Mouse (Mus musculus) cerebellum, postnatal 36 days (tissue): Measurements from ENCODE around the gene Fbxl7.

Experiments used
- DNase-seq, 2 experiments: peaks; one replicate each; pipeline ENCODE4 v3.0.0; 2021 to 2022; ENCODE audit warnings: mixed read lengths in 2 of 2

Gene Fbxl7

DNA sequence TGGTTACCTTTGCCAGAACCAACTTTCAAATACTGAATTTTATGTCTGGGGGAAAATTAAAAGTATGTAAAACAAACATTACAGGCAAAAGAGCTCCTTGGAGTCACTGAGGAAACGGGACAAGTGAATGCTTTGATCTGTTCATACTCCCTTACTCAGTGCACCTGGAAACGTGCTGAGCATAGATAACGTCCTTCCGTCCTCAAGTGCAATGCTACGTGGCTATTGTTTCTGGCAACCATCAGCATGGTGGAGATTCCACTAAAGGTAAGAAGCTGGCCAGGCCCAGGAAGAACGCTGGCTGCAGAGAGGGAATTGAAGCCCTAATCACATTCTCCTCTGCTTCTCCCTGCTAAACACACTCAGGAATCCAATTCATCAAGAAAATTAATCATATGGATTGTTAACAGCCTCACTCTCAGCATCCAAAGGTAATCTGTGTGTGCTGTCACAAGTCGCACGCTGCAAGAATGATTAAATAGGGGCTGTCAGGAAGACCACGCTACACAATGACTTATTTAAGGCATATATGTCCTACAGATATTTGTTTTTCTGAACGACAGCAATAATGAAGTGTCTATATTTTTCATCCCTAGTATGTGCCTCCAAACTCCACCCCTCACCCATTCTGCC is 206.8 kb downstream of the Fbxl7 start:
- no peak for DNase-seq

DNA sequence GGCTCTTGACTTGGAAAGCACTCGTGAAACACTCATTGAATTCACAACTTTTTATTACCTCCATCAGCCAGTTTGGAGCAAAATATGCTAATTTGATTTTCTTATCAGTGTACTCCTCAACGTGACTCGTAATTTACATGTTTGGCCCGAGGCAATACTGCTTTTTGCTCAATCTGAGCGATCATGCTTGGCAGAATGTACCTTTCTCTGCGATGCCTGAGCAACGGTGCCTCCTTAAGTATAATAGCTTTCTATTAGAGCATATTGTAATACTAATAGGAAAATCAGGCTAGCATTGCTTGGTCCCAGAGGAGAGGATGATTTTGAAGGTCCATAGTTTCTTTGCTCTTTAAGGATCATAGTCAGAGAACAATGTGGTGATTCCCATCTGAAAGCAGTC is 207.7 kb downstream of the Fbxl7 start:
- DNase-seq: no peak

DNA sequence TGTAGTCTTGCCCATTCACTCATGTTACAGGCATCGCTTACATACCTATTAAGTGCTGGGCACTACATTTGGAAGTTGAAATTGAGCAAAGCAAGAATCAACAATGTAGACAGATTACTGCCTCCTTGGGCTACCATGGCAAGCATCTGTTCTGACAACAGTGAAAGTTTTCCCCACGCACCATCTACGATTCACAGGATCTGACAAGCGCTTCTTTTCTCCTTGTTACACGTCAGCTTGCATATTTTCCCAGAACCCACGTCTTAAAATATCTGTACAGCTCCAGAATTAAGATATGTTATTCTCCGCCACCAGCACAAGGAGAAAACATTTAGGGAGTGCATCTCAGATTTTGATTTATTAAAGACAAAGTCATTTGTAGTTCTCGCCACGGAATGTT is 213.1 kb downstream of the Fbxl7 start:
- DNase-seq: no peak

DNA sequence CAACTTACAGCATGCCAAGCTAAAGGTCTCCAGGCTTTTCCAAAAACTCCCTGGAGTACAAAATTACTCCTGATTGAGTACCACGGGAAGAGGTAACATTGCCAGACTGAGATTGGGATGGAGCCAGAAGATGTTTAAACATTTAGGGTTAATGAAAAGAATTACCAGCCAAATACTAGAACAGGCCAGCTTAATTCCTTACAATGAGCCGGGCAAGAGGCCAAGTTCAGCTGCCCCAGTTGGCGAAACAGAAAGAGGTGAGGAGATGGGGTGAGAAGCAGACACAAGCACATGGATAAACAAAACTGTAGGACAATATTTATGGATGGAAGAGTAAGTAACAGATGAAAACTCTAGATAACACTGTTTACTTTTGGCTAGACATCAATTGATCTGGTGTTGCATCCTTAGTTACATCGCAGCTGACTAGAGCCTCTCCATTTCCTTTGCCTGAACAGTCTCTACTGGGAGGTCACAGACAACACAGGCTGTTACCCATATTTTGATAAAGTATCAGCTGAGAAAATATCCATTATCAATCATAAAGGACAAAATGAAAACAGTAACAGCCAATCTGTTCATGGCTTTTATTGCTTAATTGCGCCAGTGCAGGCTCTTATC is 222.0 kb downstream of the Fbxl7 start:
- peak; percentile 35 to 44 for DNase-seq

DNA sequence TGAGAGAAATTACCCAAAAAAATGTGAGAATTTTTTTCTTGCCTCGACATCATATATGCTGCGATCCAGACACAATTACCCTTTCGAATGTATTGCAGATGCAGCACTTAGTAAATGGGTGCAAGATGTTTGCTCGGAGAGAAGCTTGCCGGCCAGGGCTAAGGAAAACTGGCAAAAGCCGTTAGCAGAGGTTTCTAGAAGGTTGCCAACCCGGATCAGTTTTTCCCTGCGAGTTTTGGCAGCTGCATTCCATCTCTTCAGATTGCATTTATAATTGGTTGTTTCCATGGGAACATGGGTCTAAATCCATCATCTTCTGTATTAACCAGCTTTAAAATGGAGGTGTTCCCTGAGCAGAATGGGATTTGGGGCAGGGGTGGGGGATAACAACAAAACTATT is 240.4 kb downstream of the Fbxl7 start:
- no peak for DNase-seq

DNA sequence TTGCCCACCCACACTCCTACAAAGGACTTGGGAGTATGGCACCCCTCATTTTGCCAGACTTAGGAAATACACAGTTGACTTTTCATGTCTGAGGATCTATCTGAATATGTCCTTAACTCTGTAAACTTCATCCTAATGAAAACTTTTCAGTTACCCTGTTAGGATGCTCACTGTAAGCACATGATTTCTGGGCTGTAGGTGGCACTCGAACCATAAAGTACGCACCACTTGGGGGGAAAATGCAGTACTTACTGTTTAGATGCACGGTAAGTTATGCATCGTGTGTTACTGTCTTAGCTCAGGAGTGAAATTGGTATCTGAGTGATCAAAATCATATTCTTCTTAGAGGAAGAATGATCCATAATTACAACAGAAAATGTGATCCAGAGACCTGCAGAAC is 252.8 kb downstream of the Fbxl7 start:
- DNase-seq: no peak

DNA sequence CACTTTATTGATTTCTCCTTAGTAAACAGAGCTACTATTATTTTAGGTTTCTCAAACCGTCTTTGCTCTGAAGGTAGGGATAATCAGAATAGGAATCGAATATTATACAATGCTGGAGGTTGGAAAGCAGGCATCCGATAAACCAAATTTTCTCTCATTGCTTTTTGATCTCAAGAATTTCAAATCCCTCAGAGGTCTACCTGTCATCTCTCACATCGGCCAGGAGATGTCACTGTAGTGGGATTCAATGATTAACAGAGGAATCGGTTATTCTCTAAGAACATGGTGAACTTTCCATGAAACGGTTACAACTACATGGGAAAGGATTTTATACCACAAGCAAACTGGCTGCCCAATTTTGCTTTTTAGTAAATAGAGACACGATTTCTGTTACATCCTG is 255.7 kb downstream of the Fbxl7 start:
- DNase-seq: no peak

DNA sequence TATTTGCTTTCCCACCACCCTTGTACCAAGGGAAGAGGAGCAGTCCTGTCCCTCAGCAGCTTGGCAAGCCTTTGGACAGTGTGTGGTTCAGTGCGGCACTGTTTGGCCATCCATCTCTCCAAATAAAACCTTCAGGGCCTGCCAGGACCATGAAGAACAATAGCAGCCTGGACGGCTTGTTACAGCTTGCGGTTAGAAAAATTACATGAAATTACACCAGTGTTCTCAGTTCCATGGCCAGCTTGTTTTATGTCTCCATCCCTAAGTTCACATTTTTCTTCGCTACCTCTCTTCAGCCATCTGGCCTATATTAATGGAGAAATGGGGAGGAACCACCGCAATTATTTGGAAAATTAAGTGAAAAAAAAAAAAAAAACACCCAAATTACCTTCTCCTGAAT is 259.8 kb downstream of the Fbxl7 start:
- no peak for DNase-seq

DNA sequence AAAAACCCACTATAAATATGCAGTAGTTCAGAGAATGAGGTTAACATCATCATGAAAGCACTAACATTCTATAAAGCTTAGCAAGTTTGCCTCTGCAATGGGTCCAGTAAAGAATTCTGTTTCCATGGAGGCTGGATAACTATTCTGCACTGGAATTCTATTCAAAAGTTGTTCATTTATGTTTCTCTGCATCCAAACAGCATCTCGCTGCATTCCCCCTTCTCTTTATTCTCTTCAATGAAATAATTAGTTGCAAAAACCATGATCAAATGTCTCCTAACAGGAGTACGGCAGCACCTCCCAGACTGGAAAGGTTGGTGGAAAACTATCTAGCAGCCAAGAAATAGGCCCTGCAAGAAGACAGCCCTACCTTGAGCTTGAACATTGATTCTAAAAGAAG is 267.2 kb downstream of the Fbxl7 start:
- no peak for DNase-seq

DNA sequence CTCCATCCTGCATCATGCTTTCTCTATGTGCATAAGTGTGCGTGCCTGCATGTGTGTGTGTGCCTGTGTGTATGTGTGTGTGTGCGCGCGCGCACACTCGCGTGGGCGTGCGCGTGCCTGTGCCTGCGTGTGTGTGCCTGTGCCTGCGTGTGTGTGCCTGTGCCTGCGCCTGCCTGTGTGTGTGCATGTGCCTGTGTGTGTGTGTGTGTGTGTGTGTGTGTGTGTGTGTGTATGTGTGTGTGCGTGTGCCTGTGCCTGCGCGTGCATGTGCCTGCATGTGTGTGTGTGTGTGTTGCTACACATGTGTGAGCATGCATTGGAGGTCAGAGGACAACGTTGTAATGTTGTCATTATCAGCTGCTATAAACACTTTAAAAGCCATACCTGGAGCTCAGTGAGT is 272.1 kb downstream of the Fbxl7 start:
- DNase-seq: no peak

DNA sequence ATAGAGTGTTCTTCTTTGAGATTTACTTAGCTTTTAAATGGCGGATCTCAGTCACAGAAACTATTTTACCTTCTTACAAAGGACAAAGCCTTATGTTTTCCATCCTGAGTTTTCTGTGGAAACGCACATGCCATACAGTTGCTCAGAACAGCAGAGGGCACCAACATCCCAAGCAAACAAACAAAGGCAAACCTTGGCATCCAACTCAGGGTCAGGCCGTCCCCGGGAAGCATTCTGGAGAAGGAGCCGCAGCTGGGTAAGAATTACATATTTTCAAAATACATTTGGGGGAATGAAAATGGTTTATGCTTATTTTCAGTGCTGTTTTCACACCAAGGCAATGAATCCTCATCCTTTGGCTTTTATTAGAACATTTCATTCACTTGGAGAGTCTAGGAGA is 275.1 kb downstream of the Fbxl7 start:
- DNase-seq: peak; percentile 19 to 30

DNA sequence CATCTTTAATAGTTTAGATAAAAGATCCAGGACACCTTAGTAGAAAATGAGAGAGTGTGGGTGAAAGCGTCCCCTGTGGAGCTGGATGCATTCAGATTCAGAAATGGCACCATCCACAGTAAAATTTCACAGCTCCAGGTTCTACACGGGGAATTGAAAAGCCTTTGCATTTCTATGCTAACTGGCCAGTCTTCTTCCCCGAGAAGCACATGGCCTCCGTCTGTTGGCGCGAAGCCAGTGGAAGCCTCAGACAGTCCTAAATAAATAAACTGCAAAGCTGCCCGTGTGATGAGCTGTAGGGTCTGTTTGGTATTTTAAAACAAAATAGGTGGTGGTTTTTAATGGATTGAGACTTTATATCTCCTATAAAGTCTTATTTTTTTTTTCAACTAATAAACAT is 276.2 kb downstream of the Fbxl7 start:
- peak; percentile 33 to 40 for DNase-seq

DNA sequence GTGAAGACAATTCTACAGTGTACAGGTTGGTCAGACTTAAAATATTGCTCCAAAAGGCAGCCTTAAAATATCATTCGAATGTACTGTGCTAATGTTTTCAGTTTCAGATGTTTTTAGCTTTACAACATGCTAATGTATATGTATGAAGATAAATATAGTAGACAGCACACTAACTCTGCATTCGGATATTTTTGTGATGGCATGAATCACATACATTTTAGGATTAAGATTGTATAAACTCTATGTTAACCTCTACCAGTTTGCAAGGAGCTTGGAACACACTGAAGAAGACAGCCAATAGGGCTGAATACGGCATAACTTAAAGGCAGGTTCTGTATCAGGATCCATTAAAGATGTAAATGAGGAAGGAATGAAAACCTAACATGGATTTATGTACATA is 299.1 kb downstream of the Fbxl7 start:
- DNase-seq: no peak

DNA sequence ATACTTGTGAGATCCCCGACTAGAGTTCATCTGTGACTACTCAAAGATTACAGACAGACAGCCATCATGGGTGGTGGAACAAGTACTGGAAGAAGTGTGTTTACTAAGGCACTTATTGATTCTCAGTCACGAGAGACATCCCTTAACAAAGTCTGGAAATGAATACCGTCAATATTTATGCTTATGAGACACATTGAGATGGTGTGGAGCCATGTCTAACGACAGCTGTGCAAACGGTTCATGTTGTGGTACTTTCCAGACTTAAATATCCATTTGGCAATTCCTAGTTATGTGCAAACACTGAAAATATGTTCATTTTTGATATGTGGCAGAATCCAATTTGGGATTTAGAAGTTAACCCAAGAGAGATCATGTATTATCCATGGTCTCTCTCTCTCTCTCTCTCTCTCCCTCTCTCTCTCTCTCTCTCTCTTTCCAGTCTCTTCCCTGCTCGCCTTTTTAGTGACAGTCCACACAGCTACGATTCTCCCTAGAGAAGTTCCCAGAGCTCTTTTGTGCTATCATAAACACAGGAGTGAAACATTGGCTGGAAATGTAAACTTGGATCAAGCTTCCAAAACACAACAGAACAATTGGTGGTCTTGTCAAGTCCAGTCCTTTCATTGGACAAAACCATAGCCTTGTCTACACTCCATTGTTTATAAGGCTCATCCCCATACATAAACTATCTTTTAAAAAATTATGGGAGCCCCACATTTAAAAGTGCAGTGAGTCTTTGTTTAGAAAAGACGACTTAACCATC is 315.3 kb downstream of the Fbxl7 start:
- no peak for DNase-seq

DNA sequence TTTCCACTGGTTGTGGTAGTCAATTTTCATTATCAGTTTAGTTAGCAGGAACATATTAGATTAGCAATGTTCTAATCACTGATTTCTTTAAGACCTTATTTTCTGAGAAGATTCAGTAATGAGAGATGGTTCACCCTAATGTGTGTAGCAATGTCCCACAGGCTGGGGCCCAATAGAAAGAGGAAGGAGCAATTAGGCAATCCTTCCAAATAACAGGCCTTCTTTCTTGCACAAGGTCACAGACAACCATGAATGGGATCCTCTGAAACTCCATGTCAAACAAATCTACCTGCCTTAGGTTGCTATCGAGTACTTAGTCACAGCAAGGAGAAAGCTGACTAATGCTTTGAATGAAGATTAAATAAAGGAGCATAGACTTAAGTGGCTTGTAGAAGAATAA is 316.9 kb downstream of the Fbxl7 start:
- DNase-seq: no peak

DNA sequence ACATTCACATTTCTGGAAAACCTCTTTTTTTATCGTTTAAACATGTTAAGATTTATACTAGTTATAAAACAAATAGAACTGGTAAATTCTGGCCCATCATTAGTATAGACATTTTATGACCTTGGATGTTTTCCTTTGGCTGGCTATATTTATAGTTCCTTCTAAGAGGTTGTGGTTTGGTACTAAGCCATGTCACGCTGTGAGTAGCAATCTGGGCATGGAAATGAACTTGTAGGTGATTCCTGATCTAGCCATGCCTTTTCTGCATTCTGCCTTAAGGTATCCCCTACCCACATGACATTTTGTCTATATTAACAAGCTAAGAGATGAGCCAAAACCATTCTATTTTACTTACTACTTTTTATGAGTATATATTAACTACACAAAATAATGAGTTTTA is 329.3 kb downstream of the Fbxl7 start:
- DNase-seq: peak; percentile 33 to 41

DNA sequence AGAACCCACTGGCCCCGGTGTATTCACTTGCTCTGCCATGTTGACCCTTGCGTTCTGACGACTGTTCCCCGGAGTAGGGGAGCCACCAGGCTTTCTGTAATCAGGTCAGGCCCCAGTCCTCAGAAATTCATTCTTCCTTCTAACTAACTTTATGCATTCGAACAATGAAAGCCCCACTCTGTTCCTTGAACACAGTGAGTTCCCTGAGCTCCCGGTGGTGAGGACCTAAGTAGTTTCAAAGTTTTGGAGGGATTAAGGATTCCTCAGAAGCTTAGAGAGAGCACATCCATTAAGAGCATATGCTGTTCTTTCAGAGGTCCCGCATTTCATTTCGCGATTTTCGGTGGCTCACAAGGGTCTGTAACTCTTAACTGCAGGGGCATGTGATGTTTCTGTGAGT is 341.8 kb downstream of the Fbxl7 start:
- DNase-seq: no peak

DNA sequence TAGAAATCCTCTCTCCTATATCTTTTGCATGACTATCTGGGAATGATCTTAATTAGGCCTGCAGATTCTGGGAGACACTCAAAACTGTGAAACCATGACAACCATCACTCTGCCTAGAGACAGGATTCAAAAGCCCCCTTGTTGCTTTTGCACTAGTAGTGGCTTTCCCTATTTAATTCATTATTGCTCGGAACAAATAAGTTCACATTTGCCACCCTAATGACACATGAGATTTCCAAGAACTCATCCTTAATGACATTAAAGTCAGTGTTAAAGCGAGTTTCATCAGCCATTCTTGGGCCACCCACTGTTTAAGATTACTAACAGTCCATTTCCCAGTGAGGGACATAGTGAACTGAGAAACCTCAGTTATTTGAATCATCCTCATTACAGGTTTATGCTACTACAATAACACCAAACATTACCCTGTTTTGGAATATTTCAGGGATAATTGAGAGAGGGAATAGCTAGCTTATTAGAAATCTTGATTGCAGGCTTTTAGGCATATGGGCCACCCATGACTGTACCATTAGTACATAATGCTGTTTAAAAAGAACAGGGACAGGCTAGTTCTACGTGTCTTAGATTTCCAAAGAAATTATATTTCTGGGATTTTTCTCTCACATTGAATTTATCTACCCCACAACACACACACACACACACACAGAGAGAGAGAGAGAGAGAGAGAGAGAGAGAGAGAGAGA is 361.2 kb downstream of the Fbxl7 start:
- no peak for DNase-seq

DNA sequence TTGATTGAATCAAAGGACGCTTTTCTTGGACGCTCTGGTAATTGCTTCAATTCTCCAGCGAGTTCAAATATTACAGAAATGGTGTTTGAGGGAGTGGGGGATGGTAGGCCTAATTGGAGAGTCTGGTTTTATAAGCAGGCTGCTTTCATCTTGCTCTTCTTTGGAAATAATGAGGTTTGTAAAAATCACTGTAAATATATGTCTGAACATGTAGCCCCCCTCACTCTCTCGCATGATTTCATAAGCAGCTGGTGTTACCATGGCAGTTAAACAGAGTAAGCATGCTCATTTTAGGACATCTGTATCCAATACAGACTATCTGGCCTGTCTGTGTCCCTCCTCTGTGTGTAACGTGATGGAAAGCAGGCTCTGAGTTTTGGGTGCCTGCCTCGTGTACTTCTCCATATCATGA is 376.2 kb downstream of the Fbxl7 start:
- DNase-seq: no peak

DNA sequence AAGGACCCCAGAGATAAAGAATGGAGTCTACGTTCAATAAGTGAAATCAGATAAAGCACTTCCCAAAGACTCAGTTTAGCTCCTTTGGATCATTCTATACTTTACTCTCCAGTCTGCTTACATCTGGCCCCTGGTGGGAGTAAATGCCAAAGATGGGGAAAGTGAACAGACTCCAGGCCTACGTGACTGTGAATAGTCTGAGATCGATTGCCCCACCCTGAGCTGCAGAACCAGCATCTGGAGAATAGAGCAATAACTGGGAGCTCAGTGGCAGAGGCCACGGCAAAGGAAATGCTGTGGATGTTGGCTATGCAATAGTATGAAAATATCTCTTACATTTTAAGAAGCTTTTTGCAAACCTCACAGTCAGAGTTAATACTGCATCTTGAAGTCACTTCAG is 394.4 kb downstream of the Fbxl7 start:
- DNase-seq: no peak
